Mouse (Mus musculus): ENCODE results near the gene Gfy. TPM values are rescaled to one million over a fixed set of nuclear protein-coding genes. Genes with fewer than 3 reads are reported as not detected.
"Not testable (repeated sequence)": the region's sequence is repeated elsewhere in the genome, so short reads cannot be mapped to it uniquely, and the experiment has no call there.

Gfy gene
- total RNA-seq, 2 experiments from 2014 or later: 0.34 to 0.42 TPM

- no peak for DNase-seq (ENCODE audit: low spot score in 2 of 2)
Observed at GRCm38 (mm10) chr7:45168656-45169055, 10.7 kb downstream of the Gfy start.

GRCm38 (mm10) chr7:45167761-45168445 lies 11.5 kb downstream of the Gfy start:
- no peak for DNase-seq (ENCODE audit: low spot score in 2 of 2)

GRCm38 (mm10) chr7:45166950-45167401 lies 12.4 kb downstream of the Gfy start:
- DNase-seq (ENCODE audit: low spot score in 2 of 2): no peak

- DNase-seq (ENCODE audit: low spot score in 2 of 2): no peak
Observed at GRCm38 (mm10) chr7:45165701-45166100, 13.7 kb downstream of the Gfy start.

GRCm38 (mm10) chr7:45164833-45165232 lies 14.5 kb downstream of the Gfy start:
- no peak for DNase-seq (ENCODE audit: low spot score in 2 of 2)

GRCm38 (mm10) chr7:45163735-45164490 lies 15.5 kb downstream of the Gfy start, which contains the start of gene Slc17a7:
TSS of gene Slc17a7 (plus strand) at chr7:45163949.
- DNase-seq (ENCODE audit: low spot score in 2 of 2): no peak

GRCm38 (mm10) chr7:45162996-45163615 lies 16.3 kb downstream of the Gfy start:
- no peak for DNase-seq (ENCODE audit: low spot score in 2 of 2)

GRCm38 (mm10) chr7:45162551-45162950 lies 16.8 kb downstream of the Gfy start:
- no peak for DNase-seq (ENCODE audit: low spot score in 2 of 2)

GRCm38 (mm10) chr7:45161612-45162473 lies 17.5 kb downstream of the Gfy start:
- DNase-seq (ENCODE audit: low spot score in 2 of 2): peak; percentile 75 to 85

- DNase-seq (ENCODE audit: low spot score in 2 of 2): no peak
Observed at GRCm38 (mm10) chr7:45160866-45161265, 18.5 kb downstream of the Gfy start.

GRCm38 (mm10) chr7:45160316-45160800 lies 19.0 kb downstream of the Gfy start:
- no peak for DNase-seq (ENCODE audit: low spot score in 2 of 2)

- no peak for DNase-seq (ENCODE audit: low spot score in 2 of 2)
Observed at GRCm38 (mm10) chr7:45158991-45159390, 20.4 kb downstream of the Gfy start.

- DNase-seq (ENCODE audit: low spot score in 2 of 2): no peak
Observed at GRCm38 (mm10) chr7:45157459-45157858, 21.9 kb downstream of the Gfy start.

- DNase-seq (ENCODE audit: low spot score in 2 of 2): no peak
Observed at GRCm38 (mm10) chr7:45156206-45156605, 23.2 kb downstream of the Gfy start.

- no peak for DNase-seq (ENCODE audit: low spot score in 2 of 2)
Observed at GRCm38 (mm10) chr7:45155590-45155989, 23.8 kb downstream of the Gfy start.

- peak in 1 of 2 experiments; percentile 74 for DNase-seq (ENCODE audit: low spot score in 2 of 2)
Observed at GRCm38 (mm10) chr7:45154993-45155514, 24.3 kb downstream of the Gfy start.

- DNase-seq (ENCODE audit: low spot score in 2 of 2): peak; percentile 94 to 98
Observed at GRCm38 (mm10) chr7:45154096-45154992, 25.0 kb downstream of the Gfy start, which contains the start of the genes Pih1d1 and Aldh16a1. TSS of gene Pih1d1 (plus strand) at chr7:45154303. TSS of gene Aldh16a1 (minus strand) at chr7:45154584.

- DNase-seq (ENCODE audit: low spot score in 2 of 2): no peak
Observed at GRCm38 (mm10) chr7:45153586-45153985, 25.8 kb downstream of the Gfy start.

GRCm38 (mm10) chr7:45153052-45153451 lies 26.3 kb downstream of the Gfy start:
- not testable (repeated sequence) for DNase-seq (ENCODE audit: low spot score in 2 of 2)
